Mouse (Mus musculus) heart, embryonic 14.5 days (tissue): ENCODE results near the gene Daam1. TPM values are rescaled to one million over a fixed set of nuclear protein-coding genes. Genes with fewer than 3 reads are reported as not detected.

ENCODE experiments used
- ATAC-seq: fragments of 200-750 bp; cut with Nextera tagmentation; 2 replicates; pipeline ENCODE4 v1.8.0; 2017; ENCODE audit warnings: low read depth, moderate TSS enrichment; ENCODE audit not compliant: insufficient number of reproducible peaks, insufficient read depth, low FRiP score
- H3K27ac ChIP-seq, 2 experiments: fragments of 200-500 bp in 1 of 2; fragments of 300-500 bp in 1 of 2; sonication (generic) in 1 of 2; replicated peaks in 1 of 2; 2 replicates each; pipeline ENCODE4 v1.5.1; 2012 to 2014; ENCODE audit warnings: low read depth in 2 of 2, low read length in 2 of 2, control low read depth in 1 of 2, mild to moderate bottlenecking in 1 of 2, mixed read lengths in 1 of 2; ENCODE audit not compliant: control insufficient read depth in 1 of 2, insufficient read depth in 1 of 2
- H3K27me3 ChIP-seq: fragments of 300-500 bp; sonication (generic); 2 replicates; pipeline ENCODE4 v1.6.1; 2014; ENCODE audit warnings: mild to moderate bottlenecking, low read length, control low read depth; ENCODE audit not compliant: control insufficient read depth, insufficient read depth
- H3K36me3 ChIP-seq: fragments of 300-500 bp; sonication (generic); 2 replicates; pipeline ENCODE4 v1.6.1; 2014; ENCODE audit warnings: mild to moderate bottlenecking, control low read depth, low read length, mixed read lengths; ENCODE audit not compliant: control insufficient read depth, insufficient read depth
- H3K4me1 ChIP-seq, 2 experiments: fragments of 200-500 bp in 1 of 2; fragments of 300-500 bp in 1 of 2; sonication (generic) in 1 of 2; 2 replicates each; pipeline ENCODE4 v1.6.1; 2012 to 2014; ENCODE audit warnings: low read length in 2 of 2, control low read depth in 1 of 2, mixed read lengths in 1 of 2; ENCODE audit not compliant: control insufficient read depth in 2 of 2, insufficient read depth in 2 of 2
- H3K4me2 ChIP-seq: fragments of 300-500 bp; sonication (generic); 2 replicates; pipeline ENCODE4 v1.6.1; 2014; ENCODE audit warnings: mild to moderate bottlenecking, low read length
- H3K4me3 ChIP-seq, 2 experiments: fragments of 200-500 bp in 1 of 2; fragments of 300-500 bp in 1 of 2; sonication (generic) in 1 of 2; 2 replicates each; pipeline ENCODE4 v1.5.1; 2012 to 2014; ENCODE audit warnings: low read length in 2 of 2, mild to moderate bottlenecking in 2 of 2, control low read depth in 1 of 2, low read depth in 1 of 2, moderate library complexity in 1 of 2; ENCODE audit not compliant: control insufficient read depth in 1 of 2, insufficient read depth in 1 of 2
- H3K9ac ChIP-seq: fragments of 300-500 bp; sonication (generic); 2 replicates; pipeline ENCODE4 v1.6.1; 2014; ENCODE audit warnings: mild to moderate bottlenecking, low read length
- H3K9me3 ChIP-seq: fragments of 300-500 bp; sonication (generic); 2 replicates; pipeline ENCODE4 v1.6.1; 2016; ENCODE audit warnings: low read length, control low read depth; ENCODE audit not compliant: control insufficient read depth
- WGBS: fragments of 180-500 bp; shearing (Covaris S2); extraction: QIAGEN DNeasy Blood & Tissue Kit; methylation state at CpG from one replicate; pipeline ENCODE4 v1.1.7; 2014; 5-methylcytosine and 5-hydroxymethylcytosine counted together
- polyA plus RNA-seq: library from polyadenylated mRNA; unstranded; fragments of >200 nt; fragmentation: Nextera tagmentation; extraction: Ambion mirVana; gene quantifications from 2 replicates; pipeline ENCODE4 v1.2.1, GENCODE M21; 2014

Gene Daam1
- polyA plus RNA-seq, 1 experiment from 2014 or later, result 33.3 TPM

DNA sequence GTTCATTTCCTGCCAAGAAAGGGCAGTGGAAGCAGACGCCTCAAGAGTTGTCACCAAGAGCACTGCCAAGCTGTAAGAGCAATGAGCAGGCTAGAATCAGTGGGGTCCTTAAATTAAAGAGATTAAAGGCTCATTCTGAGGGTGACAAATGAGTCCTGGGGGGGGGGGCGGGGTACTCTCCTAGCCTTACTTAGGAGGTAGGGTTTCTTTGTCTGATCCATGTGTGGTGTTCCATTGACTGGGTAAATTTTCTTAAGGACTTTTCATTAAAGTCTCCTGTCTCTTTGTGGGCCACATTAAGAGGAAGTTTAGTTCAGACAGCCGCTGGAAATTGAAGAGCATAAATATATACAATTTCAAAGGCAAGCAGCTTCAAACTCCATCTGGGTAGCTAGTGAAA, 138.1 kb downstream of the Daam1 start:
- Histone ChIP-seq H3K9ac (peak overlapping the region; percentile 27; the same call in 1 of the 2 replicates), H3K36me3 (peaks cover 37% of the 10 kb centered on the region), H3K9me3 (no peaks in the 10 kb centered on the region), H3K27me3 (no peaks in the 10 kb centered on the region), H3K4me2 (no peak overlapping the region), H3K4me3 (no peak overlapping the region), H3K27ac (peak overlapping the region in 1 of 2 experiments; percentile 69; a peak in 2 of 4 replicates), H3K4me1 (peaks cover 43 to 61% of the 10 kb centered on the region in 2 experiments)
- ATAC-seq, result no peak
- 51% methylated on average over 3 of the region's 3 CpGs for WGBS

DNA sequence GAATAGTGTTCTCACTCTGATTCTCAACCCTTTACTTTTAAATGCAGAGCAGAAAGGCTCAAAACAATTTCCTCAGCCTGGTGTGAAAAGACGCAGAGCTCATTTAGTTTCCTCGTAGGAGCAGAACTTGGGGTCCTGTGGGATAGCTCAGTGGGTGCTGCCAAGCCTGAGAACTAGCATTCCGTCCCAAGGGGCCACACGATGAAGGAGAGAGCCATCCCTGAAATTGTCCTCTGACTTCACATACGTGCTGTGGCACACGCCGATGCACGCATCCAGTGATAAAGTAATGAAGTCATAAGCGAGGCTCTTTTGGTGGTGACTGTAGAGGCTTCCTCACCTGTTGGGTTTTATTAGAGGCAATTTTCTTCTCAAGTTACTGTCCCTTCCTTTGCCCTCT, 138.6 kb downstream of the Daam1 start:
- ATAC-seq, result no peak
- Histone ChIP-seq H3K9ac (peak overlapping the region; percentile 27; the same call in 1 of the 2 replicates), H3K9me3 (no peaks in the 10 kb centered on the region), H3K36me3 (peaks cover 40% of the 10 kb centered on the region), H3K4me3 (no peak overlapping the region), H3K4me1 (peaks cover 43 to 61% of the 10 kb centered on the region in 2 experiments), H3K4me2 (no peak overlapping the region), H3K27me3 (no peaks in the 10 kb centered on the region), H3K27ac (peak overlapping the region in 1 of 2 experiments; percentile 69; a peak in 2 of 4 replicates)
- 87% methylated on average over 9 of the region's 9 CpGs for WGBS

DNA sequence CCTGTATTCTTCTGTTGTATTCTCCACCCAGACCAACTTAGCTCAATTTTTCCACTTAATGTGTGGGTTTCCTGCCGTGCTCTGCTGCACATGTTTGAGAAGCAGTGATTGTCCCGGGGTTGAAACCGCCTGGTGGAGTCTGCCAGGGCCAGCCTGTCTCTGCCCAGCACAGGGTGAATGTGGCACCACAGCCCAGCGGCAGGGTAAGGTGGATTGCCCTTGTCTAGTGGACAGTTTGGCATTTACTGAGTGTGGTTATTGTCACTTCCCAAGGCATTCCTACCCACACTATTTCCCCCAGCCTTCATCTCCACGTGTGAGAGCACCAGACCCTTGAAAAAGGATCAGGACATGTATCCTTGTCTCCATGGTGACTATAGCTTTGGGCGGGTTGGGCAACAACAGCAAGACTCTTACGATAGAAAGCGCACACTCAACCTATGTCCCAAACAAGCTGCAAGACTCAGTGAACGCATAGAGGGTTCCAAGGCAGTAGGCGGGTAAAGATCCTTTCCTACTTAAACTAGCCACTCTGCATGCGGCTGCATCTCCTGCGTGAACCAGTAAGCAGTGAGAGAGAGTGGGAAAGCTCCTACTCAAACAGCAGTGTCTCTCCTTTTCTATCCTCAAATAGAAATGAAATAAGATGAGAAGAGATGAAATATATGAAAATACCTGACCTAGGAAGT, 139.2 kb downstream of the Daam1 start:
- peak overlapping the region; percentile 64 to 69; a peak in 3 of 4 replicates for H3K27ac ChIP-seq
- H3K4me2 ChIP-seq, result no peak overlapping the region
- H3K27me3 ChIP-seq, result no peaks in the 10 kb centered on the region
- peaks cover 43 to 62% of the 10 kb centered on the region in 2 experiments for H3K4me1 ChIP-seq
- peaks cover 47% of the 10 kb centered on the region for H3K36me3 ChIP-seq
- no peak overlapping the region; the same call in 1 of the 2 replicates for H3K9ac ChIP-seq
- no peaks in the 10 kb centered on the region for H3K9me3 ChIP-seq
- 0 out of 2 replicates have a peak, but pooled peaks have one; percentile 22 for ATAC-seq
- no peak overlapping the region for H3K4me3 ChIP-seq
- 60% methylated on average over 12 of the region's 12 CpGs for WGBS

DNA sequence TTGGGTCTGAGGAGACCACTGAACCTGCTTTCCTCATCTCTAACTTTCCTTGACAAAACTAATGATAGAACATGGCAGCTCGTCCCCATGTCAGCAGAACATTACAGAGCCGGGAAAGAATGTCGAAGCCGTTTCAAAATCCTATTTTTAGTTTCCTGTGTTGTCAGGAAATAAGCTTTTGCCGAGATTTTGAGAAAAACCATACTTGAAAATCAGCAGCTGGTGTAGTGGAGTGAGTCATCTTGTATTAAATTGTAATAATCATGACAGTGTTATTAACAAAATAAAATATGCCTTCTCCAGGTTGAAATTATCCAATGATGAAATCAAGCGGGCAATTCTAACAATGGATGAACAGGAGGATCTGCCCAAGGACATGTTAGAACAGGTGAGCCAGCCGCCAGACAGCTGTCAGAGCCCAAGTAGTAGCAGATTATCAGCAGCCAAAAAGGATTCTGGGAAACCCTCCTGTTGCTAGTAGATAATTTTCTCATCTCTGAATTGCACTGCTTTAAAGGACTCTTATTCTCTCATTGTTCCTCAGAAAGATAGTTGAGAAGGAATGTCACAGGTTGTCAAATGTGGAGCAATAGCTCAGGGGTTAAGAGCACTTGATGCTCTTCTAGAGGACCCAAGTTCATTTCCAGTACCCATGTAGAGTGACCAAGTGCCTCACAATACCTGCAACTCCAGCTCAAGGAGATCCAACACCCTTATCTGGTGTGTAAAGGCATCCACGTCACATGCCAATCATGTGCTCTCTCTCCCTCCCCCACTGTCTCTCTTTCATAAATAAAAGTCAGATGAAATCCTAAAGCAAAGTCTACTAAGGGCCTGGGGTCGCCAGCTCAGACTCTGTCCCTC, 140.1 kb downstream of the Daam1 start:
- peaks cover 46 to 71% of the 10 kb centered on the region in 2 experiments for H3K4me1 ChIP-seq
- no peak overlapping the region for H3K4me2 ChIP-seq
- peak overlapping the region; percentile 64 to 69 for H3K27ac ChIP-seq
- peaks cover 56% of the 10 kb centered on the region for H3K36me3 ChIP-seq
- H3K27me3 ChIP-seq, result no peaks in the 10 kb centered on the region
- no peak overlapping the region for H3K4me3 ChIP-seq
- 32% methylated on average over 9 of the region's 9 CpGs for WGBS
- H3K9me3 ChIP-seq, result no peaks in the 10 kb centered on the region
- no peak for ATAC-seq
- no peak overlapping the region; the same call in 1 of the 2 replicates for H3K9ac ChIP-seq

DNA sequence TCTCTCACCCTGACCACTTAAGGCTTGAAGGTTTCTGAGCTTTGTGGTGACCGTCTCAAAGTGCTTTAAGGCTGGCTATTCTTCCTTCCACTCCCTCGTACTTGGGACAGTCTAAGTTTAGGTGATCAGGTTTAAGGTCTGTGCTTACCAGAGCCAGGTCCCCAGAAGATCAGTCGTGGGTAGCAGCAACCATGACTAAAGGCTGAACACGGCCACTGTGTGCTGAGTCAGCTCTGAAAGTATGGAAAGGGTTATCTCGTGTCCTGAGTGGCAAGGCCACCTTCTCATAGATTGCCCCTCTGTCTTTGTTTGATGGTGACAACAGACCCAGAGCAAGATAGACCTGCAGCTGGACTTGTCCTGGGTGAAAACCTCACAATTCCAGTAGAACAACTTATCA, 141.2 kb downstream of the Daam1 start:
- H3K9ac ChIP-seq, result peak overlapping the region; percentile 1; the same call in 1 of the 2 replicates
- WGBS, result 27% methylated on average over 5 of the region's 5 CpGs
- no peaks in the 10 kb centered on the region for H3K9me3 ChIP-seq
- ATAC-seq, result no peak
- H3K36me3 ChIP-seq, result peaks cover 67% of the 10 kb centered on the region
- no peak overlapping the region for H3K4me2 ChIP-seq
- H3K4me1 ChIP-seq, result peaks cover 53 to 82% of the 10 kb centered on the region in 2 experiments
- H3K4me3 ChIP-seq, result no peak overlapping the region
- H3K27me3 ChIP-seq, result no peaks in the 10 kb centered on the region
- H3K27ac ChIP-seq, result peak overlapping the region; percentile 56 to 69

DNA sequence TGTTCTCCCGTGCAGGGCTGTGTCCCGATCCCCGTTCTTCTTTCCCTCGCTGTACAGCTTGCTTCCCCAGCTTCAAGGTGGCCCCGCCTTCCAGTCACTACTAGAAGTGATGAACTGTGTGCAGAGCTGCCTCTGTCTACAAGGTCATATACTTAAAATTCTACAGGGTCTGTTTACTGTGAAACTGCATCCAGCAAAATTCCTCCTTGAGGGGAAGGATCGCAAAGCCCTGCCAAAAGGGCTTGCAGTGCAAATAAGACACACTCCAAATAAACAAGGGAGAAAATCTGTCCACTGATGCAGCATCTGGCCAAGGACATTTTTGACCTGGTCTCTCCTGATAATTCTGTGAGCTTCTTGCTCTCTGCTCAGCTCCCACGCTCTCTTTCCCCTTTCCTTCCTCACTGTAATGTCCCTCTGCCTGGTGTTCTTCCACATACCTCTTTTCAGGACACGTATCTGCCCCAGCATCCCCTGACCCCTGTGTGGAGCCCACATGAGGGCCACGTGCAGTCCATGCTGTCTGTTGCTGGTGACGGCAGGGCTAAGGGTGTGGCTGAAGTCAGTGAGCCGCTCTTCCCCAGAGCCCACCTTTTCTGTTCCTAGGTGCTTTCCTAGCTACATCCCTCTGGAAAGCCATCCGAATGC, 141.9 kb downstream of the Daam1 start:
- 56% methylated on average over 12 of the region's 12 CpGs for WGBS
- H3K4me3 ChIP-seq, result no peak overlapping the region
- peak overlapping the region; percentile 1; the same call in 1 of the 2 replicates for H3K9ac ChIP-seq
- H3K9me3 ChIP-seq, result no peaks in the 10 kb centered on the region
- peaks cover 57 to 87% of the 10 kb centered on the region in 2 experiments for H3K4me1 ChIP-seq
- no peaks in the 10 kb centered on the region for H3K27me3 ChIP-seq
- H3K36me3 ChIP-seq, result peaks cover 71% of the 10 kb centered on the region
- H3K27ac ChIP-seq, result peak overlapping the region; percentile 56 to 69
- H3K4me2 ChIP-seq, result no peak overlapping the region
- no peak for ATAC-seq

DNA sequence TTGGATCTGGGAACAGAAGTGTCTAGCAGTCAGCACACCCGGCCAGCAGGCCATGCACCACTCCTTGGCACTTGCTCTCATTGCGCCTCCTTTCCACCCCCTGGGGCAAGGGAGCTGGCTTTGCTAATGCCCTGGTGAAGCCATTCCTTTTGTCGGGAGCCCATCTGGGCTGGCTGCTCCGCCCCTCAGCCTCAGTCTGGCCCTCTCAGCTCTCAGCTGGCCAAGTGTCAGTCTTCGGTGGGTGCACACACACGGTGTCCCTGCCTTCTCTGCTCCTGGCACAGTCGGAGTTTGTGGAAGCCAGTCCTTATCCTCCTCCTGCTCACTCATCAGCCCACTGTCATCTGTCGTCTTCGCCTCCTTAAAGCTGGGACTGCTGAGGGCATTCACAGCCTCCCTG, 142.7 kb downstream of the Daam1 start:
- Histone ChIP-seq H3K9ac (no peak overlapping the region), H3K9me3 (no peaks in the 10 kb centered on the region), H3K4me2 (no peak overlapping the region), H3K4me1 (peaks cover 59 to 87% of the 10 kb centered on the region in 2 experiments), H3K36me3 (peaks cover 74% of the 10 kb centered on the region), H3K27me3 (no peaks in the 10 kb centered on the region), H3K4me3 (no peak overlapping the region), H3K27ac (no peak overlapping the region; a peak in 1 of 4 replicates)
- WGBS, result 60% methylated on average over 9 of the region's 9 CpGs
- ATAC-seq, result no peak
